Mouse (Mus musculus) forebrain, embryonic 14.5 days (tissue): ENCODE data around the gene Myl3. TPM values are rescaled to one million over a fixed set of nuclear protein-coding genes. Genes with fewer than 3 reads are reported as not detected.

Experiments used
- ATAC-seq: fragments of 200-750 bp; cut with Nextera tagmentation; 2 replicates; pipeline ENCODE4 v1.8.0; 2017; ENCODE audit warnings: mild to moderate bottlenecking, moderate library complexity
- DNase-seq: peaks from one replicate; pipeline ENCODE4 v3.0.0-alpha.2; 2015; ENCODE audit warnings: low spot score
- H3K27ac ChIP-seq: fragments of 300-500 bp; sonication (generic); 2 replicates; pipeline ENCODE4 v1.5.1; 2014; ENCODE audit warnings: low read depth, mild to moderate bottlenecking, control low read depth, low read length, moderate library complexity
- H3K27me3 ChIP-seq: fragments of 300-500 bp; sonication (generic); replicated peaks from 2 replicates; pipeline ENCODE4 v1.6.1; 2014; ENCODE audit warnings: low read length, control low read depth, mixed read lengths; ENCODE audit not compliant: control insufficient read depth, insufficient read depth
- H3K36me3 ChIP-seq: fragments of 300-500 bp; sonication (generic); 2 replicates; pipeline ENCODE4 v1.6.1; 2014; ENCODE audit warnings: low read length, control low read depth; ENCODE audit not compliant: control insufficient read depth, insufficient read depth
- H3K4me1 ChIP-seq: fragments of 300-500 bp; sonication (generic); 2 replicates; pipeline ENCODE4 v1.6.1; 2014; ENCODE audit warnings: antibody characterized with exemption, low read length, control low read depth; ENCODE audit not compliant: control insufficient read depth, insufficient read depth
- H3K4me2 ChIP-seq: fragments of 300-500 bp; sonication (generic); 2 replicates; pipeline ENCODE4 v1.6.1; 2014; ENCODE audit warnings: mild to moderate bottlenecking, control low read depth, low read length
- H3K4me3 ChIP-seq: fragments of 300-500 bp; sonication (generic); 2 replicates; pipeline ENCODE4 v1.5.1; 2014; ENCODE audit warnings: low read depth, low read length, control low read depth
- H3K9ac ChIP-seq: fragments of 300-500 bp; sonication (generic); 2 replicates; pipeline ENCODE4 v1.6.1; 2014; ENCODE audit warnings: mild to moderate bottlenecking, low read length, control low read depth, moderate library complexity
- H3K9me3 ChIP-seq: fragments of 300-500 bp; sonication (generic); replicated peaks from 2 replicates; pipeline ENCODE4 v1.6.1; 2016; ENCODE audit warnings: low read length, control low read depth, mixed read lengths; ENCODE audit not compliant: control insufficient read depth
- WGBS: fragments of 180-500 bp; shearing (Covaris S2); extraction: QIAGEN DNeasy Blood & Tissue Kit; methylation state at CpG from one replicate; pipeline ENCODE4 v1.1.7; 2014; 5-methylcytosine and 5-hydroxymethylcytosine counted together
- polyA plus RNA-seq: library from polyadenylated mRNA; unstranded; fragments of >200 nt; fragmentation: Nextera tagmentation; extraction: Ambion mirVana; gene quantifications from 2 replicates; pipeline ENCODE4 v1.2.1, GENCODE M21; 2014

The Myl3 gene
- polyA plus RNA-seq: 0.33 TPM in 1 of 2 replicates, not detected in the other

DNA sequence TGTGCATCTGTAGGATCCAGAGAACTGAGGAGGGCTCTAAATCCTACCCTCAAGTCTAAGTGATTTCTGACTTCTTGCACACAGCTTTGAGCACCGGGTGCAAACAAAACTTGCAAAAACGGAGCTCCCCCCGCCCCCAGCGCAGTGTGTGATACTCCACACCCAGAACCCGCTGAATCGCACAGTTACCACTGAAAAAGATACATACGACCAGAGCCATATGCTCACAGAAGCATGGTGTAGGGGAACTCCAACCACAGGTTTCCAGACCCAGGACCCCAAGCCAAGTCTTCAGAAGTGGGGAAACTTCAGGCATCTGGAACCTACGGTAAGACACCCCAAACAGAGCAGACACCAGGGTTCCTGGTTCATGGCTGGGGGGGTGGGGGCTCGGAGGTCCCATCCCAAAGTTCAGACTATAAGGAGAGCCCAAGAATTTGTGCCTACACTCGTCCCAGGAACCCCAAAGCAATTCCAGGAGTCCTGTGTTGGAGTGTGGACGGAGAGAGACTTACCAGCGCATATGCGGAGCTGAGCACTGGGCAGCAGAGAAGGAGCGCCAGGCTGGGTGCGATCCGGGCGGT is at the start of gene Myl3:
Gene Myl3, plus strand, starts transcription at position 151 of the 584 bp plus-strand sequence.
- Histone ChIP-seq H3K9me3 (no peaks in the 10 kb centered on the region), H3K36me3 (no peaks in the 10 kb centered on the region), H3K9ac (peak within 1 kb of the TSS; percentile 74), H3K27me3 (peaks cover 33% of the 10 kb centered on the region), H3K27ac (no peak within 1 kb of the TSS), H3K4me3 (peak within 1 kb of the TSS; percentile 55), H3K4me1 (peaks cover 7% of the 10 kb centered on the region; the same call in 1 of the 2 replicates), H3K4me2 (peak within 1 kb of the TSS; percentile 95)
- DNase-seq (no peak), ATAC-seq (no peak)
- WGBS: 3% methylated on average over 17 of the region's 17 CpGs

- no peak overlapping the region for H3K4me2 ChIP-seq
- no peak overlapping the region for H3K27ac ChIP-seq
- 88% methylated on average over 4 of the region's 4 CpGs for WGBS
- peaks cover 16% of the 10 kb centered on the region; the same call in 1 of the 2 replicates for H3K36me3 ChIP-seq
- DNase-seq (no peak), ATAC-seq (no peak)
- H3K27me3 ChIP-seq: no peaks in the 10 kb centered on the region
- H3K9me3 ChIP-seq: no peaks in the 10 kb centered on the region
- no peak overlapping the region for H3K9ac ChIP-seq
- H3K4me1 ChIP-seq: no peaks in the 10 kb centered on the region
- no peak overlapping the region for H3K4me3 ChIP-seq
These were observed 46.4 kb upstream of the Myl3 start for GRCm38 (mm10) chr9:110695165-110695755.

GRCm38 (mm10) chr9:110696427-110696826 is 45.2 kb upstream of the Myl3 start:
- no peaks in the 10 kb centered on the region for H3K27me3 ChIP-seq
- no peak overlapping the region for H3K4me3 ChIP-seq
- H3K4me2 ChIP-seq: no peak overlapping the region
- H3K4me1 ChIP-seq: no peaks in the 10 kb centered on the region
- H3K36me3 ChIP-seq: peaks cover 16% of the 10 kb centered on the region; the same call in 1 of the 2 replicates
- no peak overlapping the region for H3K27ac ChIP-seq
- WGBS: 85% methylated on average over 5 of the region's 5 CpGs
- no peak overlapping the region for H3K9ac ChIP-seq
- no peak for DNase-seq
- no peak for ATAC-seq
- no peaks in the 10 kb centered on the region for H3K9me3 ChIP-seq

- Histone ChIP-seq H3K4me3 (no peak overlapping the region), H3K4me1 (no peaks in the 10 kb centered on the region), H3K9me3 (no peaks in the 10 kb centered on the region), H3K9ac (no peak overlapping the region), H3K4me2 (no peak overlapping the region), H3K36me3 (peaks cover 16% of the 10 kb centered on the region; the same call in 1 of the 2 replicates), H3K27ac (no peak overlapping the region), H3K27me3 (no peaks in the 10 kb centered on the region)
- 76% methylated on average over 3 of the region's 3 CpGs for WGBS
- ATAC-seq (no peak), DNase-seq (no peak)
These were observed 44.2 kb upstream of the Myl3 start for GRCm38 (mm10) chr9:110697465-110697864.

DNA sequence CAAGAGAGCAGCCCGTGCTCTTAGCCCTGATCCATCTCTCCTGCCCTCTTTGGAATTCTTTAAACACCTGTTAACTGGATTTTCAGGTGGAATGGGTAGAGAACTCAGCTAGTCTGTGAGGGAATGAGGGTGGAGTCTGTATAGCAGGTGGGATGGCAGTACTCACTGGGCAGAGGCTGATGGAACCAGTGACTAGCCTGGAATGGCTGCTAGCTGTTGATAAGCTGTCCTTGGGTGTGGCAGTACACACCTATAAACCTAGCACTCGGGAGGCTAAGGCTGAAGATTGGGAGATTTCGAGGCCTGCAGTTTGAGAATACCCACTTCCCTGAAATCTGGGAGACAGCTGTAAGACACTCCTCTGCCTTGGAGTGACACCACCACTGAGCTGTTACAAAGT is 42.1 kb upstream of the Myl3 start:
- no peak overlapping the region for H3K4me2 ChIP-seq
- no peak overlapping the region for H3K9ac ChIP-seq
- 95% methylated on average over 3 of the region's 3 CpGs for WGBS
- H3K27me3 ChIP-seq: no peaks in the 10 kb centered on the region
- H3K4me1 ChIP-seq: peaks cover 4% of the 10 kb centered on the region; the same call in 1 of the 2 replicates
- no peaks in the 10 kb centered on the region for H3K9me3 ChIP-seq
- ATAC-seq (no peak), DNase-seq (no peak)
- peaks cover 11% of the 10 kb centered on the region; the same call in 1 of the 2 replicates for H3K36me3 ChIP-seq
- H3K4me3 ChIP-seq: no peak overlapping the region
- H3K27ac ChIP-seq: no peak overlapping the region

- H3K9ac ChIP-seq: no peak overlapping the region
- H3K4me2 ChIP-seq: no peak overlapping the region
- H3K9me3 ChIP-seq: no peaks in the 10 kb centered on the region
- DNase-seq (no peak), ATAC-seq (no peak)
- no peak overlapping the region for H3K4me3 ChIP-seq
- peaks cover 3% of the 10 kb centered on the region; the same call in 1 of the 2 replicates for H3K36me3 ChIP-seq
- no peaks in the 10 kb centered on the region for H3K27me3 ChIP-seq
- H3K4me1 ChIP-seq: peaks cover 4% of the 10 kb centered on the region; the same call in 1 of the 2 replicates
- WGBS: 78% methylated on average over 11 of the region's 12 CpGs
- no peak overlapping the region for H3K27ac ChIP-seq
These were observed 40.3 kb upstream of the Myl3 start for GRCm38 (mm10) chr9:110701114-110702032.

DNA sequence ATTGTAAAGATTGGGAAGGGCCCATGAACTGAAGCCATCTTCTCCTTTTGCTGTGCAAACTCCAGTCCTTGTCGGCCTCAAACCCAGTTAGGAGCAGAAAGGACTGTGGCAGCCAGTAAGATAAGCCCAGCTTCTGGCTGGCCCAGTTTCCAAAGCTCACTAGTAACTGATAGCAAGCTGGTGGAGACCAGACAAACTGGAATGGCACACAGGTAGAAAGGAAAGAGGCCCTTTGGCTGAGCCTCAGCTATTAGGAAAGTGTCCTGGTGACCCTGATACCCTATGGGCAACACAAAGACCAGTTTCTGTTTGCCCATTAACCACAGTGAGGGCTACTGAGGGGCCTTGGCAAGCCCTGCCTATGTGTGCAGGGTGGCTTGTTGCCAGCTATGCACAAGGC is 38.8 kb upstream of the Myl3 start:
- Histone ChIP-seq H3K9ac (no peak overlapping the region), H3K27me3 (no peaks in the 10 kb centered on the region), H3K4me3 (no peak overlapping the region), H3K27ac (no peak overlapping the region), H3K4me2 (no peak overlapping the region), H3K9me3 (no peaks in the 10 kb centered on the region), H3K36me3 (peaks cover 3% of the 10 kb centered on the region; the same call in 1 of the 2 replicates), H3K4me1 (peaks cover 4% of the 10 kb centered on the region; the same call in 1 of the 2 replicates)
- 85% methylated on average over 1 of the region's 1 CpGs for WGBS
- DNase-seq (no peak), ATAC-seq (no peak)

DNA sequence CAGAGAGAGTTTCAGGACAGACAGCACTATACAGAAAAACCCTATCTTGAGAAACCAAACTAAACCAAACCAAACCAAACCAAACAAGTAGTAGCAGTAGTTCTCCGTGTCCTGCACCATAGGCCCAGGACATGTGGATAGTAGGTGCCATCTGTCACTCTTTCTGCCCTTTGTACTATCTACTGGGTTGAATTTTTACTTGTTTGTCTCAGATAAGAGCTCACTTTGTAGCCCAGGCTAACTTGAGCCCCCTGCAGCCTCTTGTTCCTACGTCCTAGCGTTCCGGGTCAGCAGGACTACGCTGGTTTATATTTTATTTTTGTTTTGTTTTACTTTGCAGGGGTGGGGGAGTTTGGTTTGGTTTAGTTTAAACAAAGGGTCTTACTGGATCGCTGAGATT is 37.7 kb upstream of the Myl3 start:
- ATAC-seq (no peak), DNase-seq (no peak)
- Histone ChIP-seq H3K4me2 (no peak overlapping the region), H3K27ac (no peak overlapping the region), H3K36me3 (peaks cover 7% of the 10 kb centered on the region; the same call in 1 of the 2 replicates), H3K27me3 (no peaks in the 10 kb centered on the region), H3K4me3 (no peak overlapping the region), H3K4me1 (peaks cover 4% of the 10 kb centered on the region; the same call in 1 of the 2 replicates), H3K9ac (no peak overlapping the region), H3K9me3 (no peaks in the 10 kb centered on the region)
- 92% methylated on average over 6 of the region's 6 CpGs for WGBS
